Mouse (Mus musculus) heart, embryonic 16.5 days (tissue): ENCODE results near the gene Cabcoco1. TPM values are rescaled to one million over a fixed set of nuclear protein-coding genes. Genes with fewer than 3 reads are reported as not detected.

Experiments
- ATAC-seq: fragments of 200-750 bp; cut with Nextera tagmentation; replicated peaks from 2 replicates; pipeline ENCODE4 v1.8.0; 2017; ENCODE audit warnings: moderate number of reproducible peaks; ENCODE audit not compliant: insufficient read depth, low FRiP score; ENCODE audit errors: extremely low read depth
- H3K27ac ChIP-seq: fragments of 300-500 bp; sonication (generic); 2 replicates; pipeline ENCODE4 v1.5.1; 2014; ENCODE audit warnings: mild to moderate bottlenecking, low read length, control low read depth, moderate library complexity
- H3K27me3 ChIP-seq: fragments of 300-500 bp; sonication (generic); 2 replicates; pipeline ENCODE4 v1.6.1; 2014; ENCODE audit warnings: low read length, mixed read lengths; ENCODE audit not compliant: control insufficient read depth, insufficient read depth
- H3K36me3 ChIP-seq: fragments of 300-500 bp; sonication (generic); 2 replicates; pipeline ENCODE4 v1.6.1; 2014; ENCODE audit not compliant: control insufficient read depth, insufficient read depth
- H3K4me1 ChIP-seq: fragments of 300-500 bp; sonication (generic); 2 replicates; pipeline ENCODE4 v1.6.1; 2014; ENCODE audit warnings: low read length, mixed read lengths; ENCODE audit not compliant: control insufficient read depth, insufficient read depth
- H3K4me2 ChIP-seq: fragments of 300-500 bp; sonication (generic); 2 replicates; pipeline ENCODE4 v1.6.1; 2014; ENCODE audit warnings: low read depth, mild to moderate bottlenecking, control low read depth, low read length
- H3K4me3 ChIP-seq: fragments of 300-500 bp; sonication (generic); 2 replicates; pipeline ENCODE4 v1.5.1; 2014; ENCODE audit warnings: mild to moderate bottlenecking, control low read depth, low read length
- H3K9ac ChIP-seq: fragments of 300-500 bp; sonication (generic); 2 replicates; pipeline ENCODE4 v1.6.1; 2014; ENCODE audit warnings: low read length, control low read depth
- H3K9me3 ChIP-seq: fragments of 300-500 bp; sonication (generic); replicated peaks from 2 replicates; pipeline ENCODE4 v1.6.1; 2016; ENCODE audit warnings: low read length; ENCODE audit not compliant: control insufficient read depth
- WGBS: fragments of 180-500 bp; shearing (Covaris S2); extraction: QIAGEN DNeasy Blood & Tissue Kit; methylation state at CpG from one replicate; pipeline ENCODE4 v1.1.7; 2014; 5-methylcytosine and 5-hydroxymethylcytosine counted together
- polyA plus RNA-seq: library from polyadenylated mRNA; unstranded; fragments of >200 nt; fragmentation: Nextera tagmentation; extraction: Ambion mirVana; gene quantifications from 2 replicates; pipeline ENCODE4 v1.2.1, GENCODE M21; 2015

Cabcoco1 gene
- polyA plus RNA-seq, 1 experiment from 2014 or later: 42.8 TPM

DNA sequence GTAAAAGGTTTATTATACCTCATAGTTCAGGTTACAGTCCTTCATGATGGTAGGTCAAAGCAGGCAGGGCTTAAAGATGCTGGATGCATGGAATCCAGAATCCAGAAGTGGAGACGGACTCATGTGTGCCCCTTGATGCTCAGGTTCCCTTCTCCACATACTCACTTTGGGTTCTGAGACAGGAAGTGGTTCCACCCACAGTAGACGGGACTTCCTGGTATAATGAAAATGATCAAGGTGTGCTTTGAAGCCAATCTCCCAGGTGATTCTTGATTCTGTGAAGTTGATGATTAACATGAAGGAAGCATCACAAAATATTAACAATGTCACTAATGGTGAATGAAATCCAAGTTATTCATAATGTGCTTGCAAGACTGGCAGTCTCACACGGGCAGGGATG lies 12.0 kb upstream of the Cabcoco1 start:
- Histone ChIP-seq H3K4me1 (no peaks in the 10 kb centered on the region), H3K4me2 (no peak overlapping the region), H3K36me3 (no peaks in the 10 kb centered on the region), H3K27me3 (no peaks in the 10 kb centered on the region), H3K27ac (no peak overlapping the region), H3K4me3 (no peak overlapping the region), H3K9me3 (no peaks in the 10 kb centered on the region), H3K9ac (no peak overlapping the region)
- 83% methylated on average over 3 of the region's 3 CpGs for WGBS
- no peak for ATAC-seq

DNA sequence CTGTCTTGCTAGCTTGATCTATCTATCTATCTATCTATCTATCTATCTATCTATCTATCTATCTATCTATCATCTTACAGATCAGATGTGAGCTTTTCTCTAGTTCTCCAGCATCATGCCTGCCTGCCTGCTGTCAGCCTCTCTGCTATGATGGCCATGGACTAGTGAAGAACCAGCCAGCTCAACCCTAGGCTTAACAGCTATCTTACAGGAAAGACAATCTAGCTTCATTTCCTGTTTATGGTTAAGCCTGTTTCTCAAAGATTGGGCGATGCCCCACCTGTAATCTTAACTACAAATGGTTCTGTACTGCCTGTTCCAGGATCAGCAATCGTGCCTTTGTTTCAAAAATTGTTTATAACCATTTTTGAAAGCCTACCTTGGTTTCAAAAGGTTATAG lies 10.9 kb upstream of the Cabcoco1 start:
- WGBS: 68% methylated on average over 2 of the region's 2 CpGs
- H3K36me3 ChIP-seq: no peaks in the 10 kb centered on the region
- no peaks in the 10 kb centered on the region for H3K9me3 ChIP-seq
- H3K4me1 ChIP-seq: no peaks in the 10 kb centered on the region
- H3K27ac ChIP-seq: no peak overlapping the region
- no peak overlapping the region for H3K4me2 ChIP-seq
- H3K4me3 ChIP-seq: no peak overlapping the region
- no peak overlapping the region for H3K9ac ChIP-seq
- no peak for ATAC-seq
- no peaks in the 10 kb centered on the region for H3K27me3 ChIP-seq

DNA sequence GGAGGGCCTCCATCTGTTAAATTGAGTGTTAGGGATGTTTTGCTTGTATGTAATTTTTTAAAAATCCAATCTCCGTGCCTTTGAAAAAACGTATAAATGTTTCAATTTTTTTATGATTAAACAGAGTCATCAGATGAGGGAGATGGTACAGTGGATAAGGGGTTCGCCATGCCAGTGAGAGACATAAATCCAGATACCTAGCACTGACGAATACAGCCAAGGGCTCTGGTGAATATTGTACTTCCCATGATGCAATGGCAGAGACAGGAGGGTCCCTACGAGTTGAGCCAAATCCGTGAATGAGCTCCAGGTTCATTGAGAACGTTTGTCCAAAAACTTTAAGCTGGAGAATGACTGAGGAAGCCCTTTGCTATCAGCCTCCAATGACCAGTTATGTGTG lies 9.6 kb upstream of the Cabcoco1 start:
- no peaks in the 10 kb centered on the region for H3K9me3 ChIP-seq
- no peak overlapping the region for H3K4me3 ChIP-seq
- H3K27ac ChIP-seq: no peak overlapping the region
- WGBS: 82% methylated on average over 7 of the region's 7 CpGs
- H3K4me2 ChIP-seq: no peak overlapping the region
- no peak for ATAC-seq
- no peaks in the 10 kb centered on the region for H3K36me3 ChIP-seq
- H3K27me3 ChIP-seq: no peaks in the 10 kb centered on the region
- no peak overlapping the region for H3K9ac ChIP-seq
- no peaks in the 10 kb centered on the region for H3K4me1 ChIP-seq

DNA sequence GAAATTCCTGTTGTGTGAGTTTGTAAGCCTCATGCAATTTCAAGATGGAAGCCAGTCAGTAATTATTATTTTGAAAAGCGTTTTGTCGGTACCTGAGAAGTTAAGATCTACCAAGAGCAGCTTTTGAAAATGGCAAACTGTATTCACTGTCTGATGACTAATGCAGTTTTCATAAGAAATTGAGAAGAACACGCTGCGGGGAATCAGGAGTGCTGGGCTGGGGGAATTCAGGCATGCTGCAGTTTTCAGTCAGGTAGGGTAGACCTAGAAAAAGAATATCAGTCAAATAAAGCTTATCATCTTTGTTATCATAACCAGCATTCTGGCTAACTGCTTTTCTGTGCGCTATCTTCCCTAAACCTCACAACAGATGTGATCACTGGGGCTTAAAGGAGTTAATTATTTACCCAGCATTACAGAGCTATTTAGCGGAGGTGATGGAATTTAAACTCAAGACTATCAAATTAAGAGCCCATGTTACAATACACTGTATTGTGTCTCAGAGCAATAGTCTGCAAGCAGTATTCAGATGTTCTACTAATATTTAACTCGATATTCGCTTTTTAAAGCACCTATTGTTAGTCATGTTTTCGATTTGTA lies 9.1 kb upstream of the Cabcoco1 start:
- H3K36me3 ChIP-seq: no peaks in the 10 kb centered on the region
- no peaks in the 10 kb centered on the region for H3K9me3 ChIP-seq
- H3K27ac ChIP-seq: no peak overlapping the region
- H3K4me1 ChIP-seq: peaks cover 4% of the 10 kb centered on the region
- no peak overlapping the region for H3K4me2 ChIP-seq
- no peaks in the 10 kb centered on the region for H3K27me3 ChIP-seq
- H3K4me3 ChIP-seq: no peak overlapping the region
- H3K9ac ChIP-seq: no peak overlapping the region
- no peak for ATAC-seq
- 85% methylated on average over 9 of the region's 9 CpGs for WGBS

DNA sequence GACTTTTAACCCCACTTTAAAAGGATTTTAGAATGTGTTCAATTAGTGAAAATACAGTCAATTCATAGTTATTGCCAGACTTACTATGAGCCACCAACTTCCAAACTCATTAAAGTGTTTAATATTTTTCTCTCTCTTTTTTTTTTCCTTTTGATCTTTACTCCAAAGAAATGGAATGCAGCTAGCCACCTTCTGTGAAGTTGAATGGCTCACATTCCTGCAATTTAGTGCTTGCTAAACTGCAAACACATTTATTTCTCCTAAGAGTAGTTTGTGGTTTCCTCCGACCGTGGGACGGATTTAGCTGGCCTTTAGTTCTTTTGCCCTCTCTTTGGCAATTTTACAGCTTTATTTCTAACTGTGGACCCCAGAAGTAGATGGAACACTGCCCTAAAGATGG lies 1.4 kb upstream of the Cabcoco1 start:
- Histone ChIP-seq H3K4me2 (no peak overlapping the region), H3K27me3 (no peaks in the 10 kb centered on the region), H3K9ac (no peak overlapping the region), H3K27ac (no peak overlapping the region), H3K4me3 (no peak overlapping the region), H3K4me1 (peaks cover 17% of the 10 kb centered on the region), H3K9me3 (no peaks in the 10 kb centered on the region), H3K36me3 (no peaks in the 10 kb centered on the region)
- no peak for ATAC-seq
- 82% methylated on average over 3 of the region's 3 CpGs for WGBS

DNA sequence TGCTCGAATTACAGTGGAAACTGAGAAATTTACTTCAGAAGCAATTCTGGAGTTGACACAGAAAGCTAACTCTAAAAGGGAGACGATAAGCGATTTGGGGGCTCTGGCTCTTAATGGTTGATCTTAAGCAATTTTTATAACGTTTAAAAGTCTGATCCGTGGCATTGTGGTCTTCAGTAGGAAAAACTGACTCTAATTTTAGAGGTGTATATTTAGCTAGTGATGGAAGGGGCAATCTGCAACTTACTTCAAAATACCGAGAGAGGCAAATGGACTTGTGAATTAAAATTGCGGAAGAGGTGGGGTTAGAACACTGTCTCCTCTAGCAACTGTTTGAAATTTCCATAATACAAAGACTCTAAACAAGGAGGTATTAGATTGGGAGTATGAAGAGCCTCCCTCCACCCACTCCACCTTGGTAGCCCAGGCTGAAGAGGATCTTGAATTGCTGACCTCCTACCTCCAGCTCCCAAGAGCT lies 286 bp upstream of the Cabcoco1 start:
- H3K4me3 ChIP-seq: peak overlapping the region; percentile 50
- no peak for ATAC-seq
- peak overlapping the region; percentile 60 for H3K4me2 ChIP-seq
- peaks cover 17% of the 10 kb centered on the region for H3K4me1 ChIP-seq
- H3K27ac ChIP-seq: peak overlapping the region; percentile 67
- 30% methylated on average over 7 of the region's 7 CpGs for WGBS
- H3K9me3 ChIP-seq: no peaks in the 10 kb centered on the region
- no peaks in the 10 kb centered on the region for H3K36me3 ChIP-seq
- no peaks in the 10 kb centered on the region for H3K27me3 ChIP-seq
- H3K9ac ChIP-seq: peak overlapping the region; percentile 75

DNA sequence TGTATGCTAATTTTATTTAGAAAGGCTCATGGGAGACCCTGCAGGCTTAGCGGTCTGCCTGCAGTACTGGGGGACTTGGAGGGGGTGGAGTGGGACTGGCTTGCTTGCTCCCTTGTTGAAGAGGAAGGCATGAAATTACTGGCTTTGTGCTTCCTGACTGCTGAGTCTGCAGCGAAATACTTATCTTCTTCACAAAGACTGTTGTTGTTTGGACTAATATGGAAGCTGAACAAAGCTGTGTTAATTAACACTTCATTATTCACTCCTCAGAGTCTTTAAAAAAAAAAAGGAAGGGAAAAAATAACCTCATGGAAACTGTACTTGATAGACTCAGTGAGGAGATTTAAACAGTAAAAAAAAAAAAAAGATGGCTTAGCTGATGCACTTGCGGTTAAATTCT lies 1.1 kb downstream of the Cabcoco1 start:
- H3K4me3 ChIP-seq: peak overlapping the region; percentile 50
- 56% methylated on average over 3 of the region's 3 CpGs for WGBS
- H3K9me3 ChIP-seq: no peaks in the 10 kb centered on the region
- H3K36me3 ChIP-seq: no peaks in the 10 kb centered on the region
- H3K4me2 ChIP-seq: peak overlapping the region; percentile 60
- H3K9ac ChIP-seq: no peak overlapping the region
- peak overlapping the region; percentile 67; the same call in 1 of the 2 replicates for H3K27ac ChIP-seq
- no peaks in the 10 kb centered on the region for H3K27me3 ChIP-seq
- no peak for ATAC-seq
- H3K4me1 ChIP-seq: peaks cover 12% of the 10 kb centered on the region

DNA sequence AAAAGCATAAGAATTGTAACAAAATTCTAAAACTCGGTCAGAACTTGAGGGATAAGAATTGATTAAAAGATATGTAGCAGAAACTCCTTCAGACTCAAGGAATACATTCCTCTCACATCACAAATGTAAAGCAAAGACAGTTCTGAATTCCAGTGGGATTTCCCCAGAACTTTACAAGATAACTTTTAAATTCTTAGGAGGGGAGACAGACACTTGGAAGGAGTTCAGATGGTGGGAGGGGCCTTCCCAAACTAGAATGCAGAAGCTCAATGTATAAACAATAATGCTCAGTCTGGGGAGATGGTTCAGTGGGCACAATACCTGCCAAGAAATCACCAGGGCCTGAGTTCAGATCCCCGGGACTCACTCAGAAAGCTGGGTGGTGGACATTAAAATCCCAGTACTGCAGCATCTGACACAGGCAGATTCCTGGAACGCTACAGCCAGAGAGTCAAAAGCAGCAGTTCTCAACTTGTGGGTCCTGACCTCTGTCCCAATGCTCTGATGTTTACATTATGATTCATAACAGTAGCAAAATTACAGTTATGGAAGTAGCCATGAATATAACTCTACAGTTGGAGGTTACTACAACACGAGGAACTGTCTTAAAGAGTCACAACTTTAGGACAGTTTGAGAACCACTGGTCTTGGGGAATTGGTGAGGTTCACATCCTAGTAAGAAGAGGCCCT lies 4.3 kb downstream of the Cabcoco1 start:
- Histone ChIP-seq H3K4me1 (peaks cover 11% of the 10 kb centered on the region), H3K27ac (peak overlapping the region; percentile 54; the same call in 1 of the 2 replicates), H3K9ac (no peak overlapping the region), H3K4me3 (no peak overlapping the region), H3K4me2 (no peak overlapping the region), H3K36me3 (no peaks in the 10 kb centered on the region), H3K27me3 (no peaks in the 10 kb centered on the region), H3K9me3 (no peaks in the 10 kb centered on the region)
- 67% methylated on average over 4 of the region's 4 CpGs for WGBS
- no peak for ATAC-seq

DNA sequence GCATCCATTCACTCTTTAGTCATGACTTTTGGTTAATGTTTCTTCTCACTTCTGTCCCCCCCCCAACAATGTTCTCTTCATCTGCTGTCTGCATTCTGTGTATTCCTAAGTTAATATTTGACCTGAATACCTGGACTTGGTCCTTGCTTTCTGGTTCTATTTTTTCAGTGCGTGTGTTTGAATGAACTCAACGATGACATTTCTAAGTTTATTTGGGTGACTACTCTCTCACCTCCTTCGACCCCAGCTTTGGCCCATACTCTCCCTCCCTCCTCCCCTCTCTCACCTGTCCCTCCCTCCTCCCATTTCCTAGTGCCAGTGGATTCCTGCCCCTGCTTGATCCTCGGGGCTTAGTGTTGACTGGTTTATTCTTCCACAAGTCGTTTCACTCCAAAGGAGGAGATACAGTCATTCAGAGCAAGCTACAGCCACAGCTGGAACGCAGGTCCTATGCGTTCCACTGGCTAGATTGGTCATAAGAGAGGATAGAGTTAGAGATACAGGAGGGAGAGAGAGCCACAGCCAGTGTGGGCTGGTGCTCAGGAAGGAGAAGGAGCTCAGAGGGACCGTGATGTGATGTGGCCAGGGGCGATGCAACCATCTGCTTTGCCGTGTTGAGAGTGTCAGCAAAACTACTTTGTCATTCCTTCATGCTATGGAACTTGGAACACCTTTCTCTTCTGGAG lies 12.2 kb downstream of the Cabcoco1 start:
- no peak for ATAC-seq
- no peak overlapping the region for H3K9ac ChIP-seq
- no peaks in the 10 kb centered on the region for H3K27me3 ChIP-seq
- no peak overlapping the region for H3K27ac ChIP-seq
- H3K9me3 ChIP-seq: no peaks in the 10 kb centered on the region
- no peak overlapping the region for H3K4me2 ChIP-seq
- WGBS: 80% methylated on average over 10 of the region's 10 CpGs
- H3K36me3 ChIP-seq: peaks cover 2% of the 10 kb centered on the region
- no peak overlapping the region for H3K4me3 ChIP-seq
- H3K4me1 ChIP-seq: peaks cover 3% of the 10 kb centered on the region
